Mouse (Mus musculus) lung, embryonic 16.5 days (tissue): ENCODE data around the gene Marf1. TPM values are rescaled to one million over a fixed set of nuclear protein-coding genes. Genes with fewer than 3 reads are reported as not detected.
"Not testable (repeated sequence)": the region's sequence is repeated elsewhere in the genome, so short reads cannot be mapped to it uniquely, and the experiment has no call there.

Source experiments
- ATAC-seq: fragments of 200-750 bp; cut with Nextera tagmentation; 2 replicates; pipeline ENCODE4 v1.8.0; 2017; ENCODE audit warnings: low read depth, mild to moderate bottlenecking, moderate library complexity
- H3K27ac ChIP-seq: fragments of 300-500 bp; sonication (generic); 2 replicates; pipeline ENCODE4 v1.5.1; 2014; ENCODE audit warnings: mild to moderate bottlenecking, control low read depth, low read length
- H3K27me3 ChIP-seq: fragments of 300-500 bp; sonication (generic); 2 replicates; pipeline ENCODE4 v1.6.1; 2014; ENCODE audit warnings: low read depth, low read length, mixed read lengths; ENCODE audit not compliant: control insufficient read depth, insufficient read depth
- H3K36me3 ChIP-seq: fragments of 300-500 bp; sonication (generic); 2 replicates; pipeline ENCODE4 v1.6.1; 2014; ENCODE audit warnings: low read length; ENCODE audit not compliant: control insufficient read depth, insufficient read depth
- H3K4me1 ChIP-seq: fragments of 300-500 bp; sonication (generic); replicated peaks from 2 replicates; pipeline ENCODE4 v1.6.1; 2014; ENCODE audit warnings: low read length, mixed read lengths; ENCODE audit not compliant: control insufficient read depth, insufficient read depth
- H3K4me2 ChIP-seq: fragments of 300-500 bp; sonication (generic); 2 replicates; pipeline ENCODE4 v1.6.1; 2014; ENCODE audit warnings: low read depth, low read length, control low read depth
- H3K4me3 ChIP-seq: fragments of 300-500 bp; sonication (generic); 2 replicates; pipeline ENCODE4 v1.5.1; 2014; ENCODE audit warnings: mild to moderate bottlenecking, low read length, control low read depth
- H3K9ac ChIP-seq: fragments of 300-500 bp; sonication (generic); 2 replicates; pipeline ENCODE4 v1.6.1; 2014; ENCODE audit warnings: low read length, control low read depth
- H3K9me3 ChIP-seq: fragments of 300-500 bp; sonication (generic); 2 replicates; pipeline ENCODE4 v1.6.1; 2016; ENCODE audit warnings: low read length; ENCODE audit not compliant: control insufficient read depth
- WGBS: fragments of 180-500 bp; shearing (Covaris S2); extraction: QIAGEN DNeasy Blood & Tissue Kit; methylation state at CpG from one replicate; pipeline ENCODE4 v1.1.7; 2014; 5-methylcytosine and 5-hydroxymethylcytosine counted together
- polyA plus RNA-seq: library from polyadenylated mRNA; unstranded; fragments of >200 nt; fragmentation: Nextera tagmentation; extraction: Ambion mirVana; gene quantifications from 2 replicates; pipeline ENCODE4 v1.2.1, GENCODE M21; 2015

Gene Marf1
- polyA plus RNA-seq, 1 experiment from 2014 or later: 16.4 TPM

- ATAC-seq: no peak
- no peak overlapping the region for H3K9ac ChIP-seq
- WGBS: 97% methylated on average over 1 of the region's 1 CpGs
- H3K4me1 ChIP-seq: peaks cover 10% of the 10 kb centered on the region
- no peaks in the 10 kb centered on the region for H3K9me3 ChIP-seq
- no peak overlapping the region for H3K27ac ChIP-seq
- no peak overlapping the region for H3K4me2 ChIP-seq
- no peaks in the 10 kb centered on the region for H3K27me3 ChIP-seq
- peaks cover 50% of the 10 kb centered on the region for H3K36me3 ChIP-seq
- H3K4me3 ChIP-seq: no peak overlapping the region
These were observed 6.6 kb upstream of the Marf1 start for GRCm38 (mm10) chr16:14169706-14170105.

- Histone ChIP-seq H3K4me1 (peaks cover 17% of the 10 kb centered on the region), H3K4me3 (no peak overlapping the region), H3K9me3 (no peaks in the 10 kb centered on the region), H3K4me2 (no peak overlapping the region), H3K36me3 (peaks cover 25% of the 10 kb centered on the region), H3K27me3 (no peaks in the 10 kb centered on the region), H3K27ac (no peak overlapping the region), H3K9ac (no peak overlapping the region)
- ATAC-seq: no peak
- 89% methylated on average over 4 of the region's 4 CpGs for WGBS
These were observed 3.3 kb upstream of the Marf1 start for GRCm38 (mm10) chr16:14166490-14166889.

GRCm38 (mm10) chr16:14163731-14164130, 580 bp upstream of the Marf1 start:
- no peaks in the 10 kb centered on the region for H3K27me3 ChIP-seq
- H3K27ac ChIP-seq: peak overlapping the region; percentile 98
- H3K4me3 ChIP-seq: peak overlapping the region; percentile 60
- under 1% methylated on average over 10 of the region's 10 CpGs for WGBS
- peaks cover 2% of the 10 kb centered on the region; the same call in 1 of the 2 replicates for H3K36me3 ChIP-seq
- ATAC-seq: no peak
- peaks cover 17% of the 10 kb centered on the region for H3K4me1 ChIP-seq
- no peaks in the 10 kb centered on the region for H3K9me3 ChIP-seq
- H3K9ac ChIP-seq: peak overlapping the region; percentile 76
- peak overlapping the region; percentile 66 for H3K4me2 ChIP-seq

GRCm38 (mm10) chr16:14160941-14161340, 2.2 kb downstream of the Marf1 start:
- 72% methylated on average over 1 of the region's 1 CpGs for WGBS
- Histone ChIP-seq H3K9me3 (no peaks in the 10 kb centered on the region), H3K36me3 (no peaks in the 10 kb centered on the region), H3K4me2 (no peak overlapping the region), H3K27me3 (no peaks in the 10 kb centered on the region), H3K4me1 (peaks cover 29% of the 10 kb centered on the region), H3K9ac (no peak overlapping the region), H3K27ac (no peak overlapping the region), H3K4me3 (no peak overlapping the region)
- ATAC-seq: no peak

- Histone ChIP-seq H3K27me3 (no peaks in the 10 kb centered on the region), H3K36me3 (no peaks in the 10 kb centered on the region), H3K4me2 (peak overlapping the region; percentile 56), H3K4me1 (peaks cover 19% of the 10 kb centered on the region), H3K9ac (peak overlapping the region; percentile 67), H3K9me3 (no peaks in the 10 kb centered on the region), H3K27ac (peak overlapping the region; percentile 92), H3K4me3 (peak overlapping the region; percentile 54)
- peak; percentile 11 for ATAC-seq
- WGBS: 0% methylated on average over 10 of the region's 10 CpGs
These were observed 3.4 kb downstream of the Marf1 start for GRCm38 (mm10) chr16:14159746-14160131.

GRCm38 (mm10) chr16:14158936-14159745, 4.0 kb downstream of the Marf1 start:
- no peaks in the 10 kb centered on the region for H3K27me3 ChIP-seq
- H3K4me2 ChIP-seq: peak overlapping the region; percentile 90
- peak; percentile 95 for ATAC-seq
- no peaks in the 10 kb centered on the region for H3K36me3 ChIP-seq
- H3K4me1 ChIP-seq: peaks cover 13% of the 10 kb centered on the region
- H3K4me3 ChIP-seq: peak overlapping the region; percentile 89
- H3K9ac ChIP-seq: peak overlapping the region; percentile 83
- H3K27ac ChIP-seq: peak overlapping the region; percentile 92
- under 1% methylated on average over 54 of the region's 58 CpGs for WGBS
- no peaks in the 10 kb centered on the region for H3K9me3 ChIP-seq

GRCm38 (mm10) chr16:14158536-14158935, 4.6 kb downstream of the Marf1 start:
- H3K27ac ChIP-seq: peak overlapping the region; percentile 76
- no peak for ATAC-seq
- peaks cover 2% of the 10 kb centered on the region; the same call in 1 of the 2 replicates for H3K36me3 ChIP-seq
- no peaks in the 10 kb centered on the region for H3K27me3 ChIP-seq
- H3K4me1 ChIP-seq: peaks cover 12% of the 10 kb centered on the region
- WGBS: 5% methylated on average over 7 of the region's 7 CpGs
- no peaks in the 10 kb centered on the region for H3K9me3 ChIP-seq
- H3K4me3 ChIP-seq: peak overlapping the region; percentile 89
- peak overlapping the region; percentile 83 for H3K9ac ChIP-seq
- peak overlapping the region; percentile 90 for H3K4me2 ChIP-seq

GRCm38 (mm10) chr16:14156312-14156711, 6.8 kb downstream of the Marf1 start:
- ATAC-seq: no peak
- Histone ChIP-seq H3K4me2 (no peak overlapping the region), H3K36me3 (peaks cover 9% of the 10 kb centered on the region; the same call in 1 of the 2 replicates), H3K9ac (no peak overlapping the region), H3K27me3 (no peaks in the 10 kb centered on the region), H3K4me1 (peaks cover 12% of the 10 kb centered on the region), H3K27ac (no peak overlapping the region), H3K9me3 (no peaks in the 10 kb centered on the region), H3K4me3 (no peak overlapping the region)
- WGBS: 93% methylated on average over 4 of the region's 6 CpGs

- not testable (repeated sequence) for H3K9ac ChIP-seq, H3K27ac ChIP-seq, ATAC-seq, H3K27me3 ChIP-seq, H3K4me2 ChIP-seq, H3K9me3 ChIP-seq, H3K4me3 ChIP-seq
- WGBS: 79% methylated on average over 1 of the region's 2 CpGs
- peaks cover 12% of the 10 kb centered on the region for H3K4me1 ChIP-seq
- peaks cover 11% of the 10 kb centered on the region; the same call in 1 of the 2 replicates for H3K36me3 ChIP-seq
These were observed 7.5 kb downstream of the Marf1 start for GRCm38 (mm10) chr16:14155638-14156037.
